Mouse (Mus musculus) hindbrain, postnatal 0 days (tissue): ENCODE measurements at regions not wholly inside any gene's neighbourhood (a gene's known extent, or its start where the extent isn't known, plus 50 kb on each side); places are given as distances from the start of the nearest gene placed in this dataset.

ENCODE experiments used
- ATAC-seq: fragments of 200-750 bp; cut with Nextera tagmentation; 2 replicates; pipeline ENCODE4 v1.8.0; 2017; ENCODE audit warnings: mild to moderate bottlenecking, moderate TSS enrichment, moderate library complexity
- DNase-seq: peaks from one replicate; pipeline ENCODE4 v3.0.0-alpha.2; 2015; ENCODE audit warnings: low spot score
- H3K27ac ChIP-seq: fragments of 300-500 bp; sonication (generic); 2 replicates; pipeline ENCODE4 v1.5.1; 2014; ENCODE audit warnings: mild to moderate bottlenecking
- H3K27me3 ChIP-seq: fragments of 300-500 bp; sonication (generic); 2 replicates; pipeline ENCODE4 v1.6.1; 2014; ENCODE audit warnings: low read length, mixed read lengths; ENCODE audit not compliant: insufficient read depth
- H3K36me3 ChIP-seq: fragments of 300-500 bp; sonication (generic); 2 replicates; pipeline ENCODE4 v1.6.1; 2014; ENCODE audit warnings: low read length, mixed read lengths; ENCODE audit not compliant: insufficient read depth
- H3K4me1 ChIP-seq: fragments of 300-500 bp; sonication (generic); 2 replicates; pipeline ENCODE4 v1.6.1; 2014; ENCODE audit warnings: antibody characterized with exemption, low read length, mixed read lengths; ENCODE audit not compliant: insufficient read depth
- H3K4me2 ChIP-seq: fragments of 300-500 bp; sonication (generic); 2 replicates; pipeline ENCODE4 v1.6.1; 2014; ENCODE audit warnings: low read depth, mild to moderate bottlenecking, low read length, moderate library complexity, mixed read lengths
- H3K4me3 ChIP-seq: fragments of 300-500 bp; sonication (generic); 2 replicates; pipeline ENCODE4 v1.5.1; 2014; ENCODE audit warnings: low read length
- H3K9ac ChIP-seq: fragments of 300-500 bp; sonication (generic); replicated peaks from 2 replicates; pipeline ENCODE4 v1.6.1; 2014; ENCODE audit warnings: mild to moderate bottlenecking, low read length, moderate library complexity, mixed read lengths
- H3K9me3 ChIP-seq: fragments of 300-500 bp; sonication (generic); 2 replicates; pipeline ENCODE4 v1.6.1; 2016; ENCODE audit warnings: low read length, mixed read lengths
- CTCF ChIP-seq: IDR thresholded peaks from 2 replicates; pipeline ENCODE4 v1.5.1; 2016; ENCODE audit warnings: antibody characterized with exemption, control low read depth, low read depth
- WGBS: fragments of 180-500 bp; shearing (Covaris S2); extraction: QIAGEN DNeasy Blood & Tissue Kit; methylation state at CpG from one replicate; pipeline ENCODE4 v1.1.7; 2014; 5-methylcytosine and 5-hydroxymethylcytosine counted together

DNA sequence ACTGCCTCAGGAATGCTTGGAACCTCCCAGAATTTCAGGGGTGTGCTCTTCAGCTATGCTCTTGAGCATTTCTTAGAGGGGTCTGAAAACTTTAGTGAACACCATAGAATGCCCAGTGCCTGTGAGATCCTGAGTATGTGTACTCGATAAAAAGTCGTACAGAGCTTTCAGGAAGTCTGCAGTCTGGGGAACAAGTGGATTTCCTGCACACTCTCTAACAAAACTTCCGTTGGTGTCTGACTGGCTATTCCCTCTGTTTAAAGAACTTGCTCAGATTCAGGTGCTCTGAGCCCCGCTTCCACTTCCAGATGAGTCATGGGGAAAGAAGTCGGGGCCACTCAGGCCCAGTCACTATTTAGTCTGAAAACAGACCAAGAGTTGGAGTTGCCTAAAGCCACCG lies 155.5 kb downstream of the Pfkfb3 start:
- H3K27ac ChIP-seq, result no peak overlapping the region
- H3K36me3 ChIP-seq, result no peaks in the 10 kb centered on the region
- no peak overlapping the region for H3K4me3 ChIP-seq
- no peaks in the 10 kb centered on the region for H3K4me1 ChIP-seq
- no peak overlapping the region for H3K4me2 ChIP-seq
- WGBS, result 81% methylated on average over 6 of the region's 6 CpGs
- ATAC-seq, result no peak
- no peak overlapping the region for H3K9ac ChIP-seq
- TF ChIP-seq CTCF, result no peak
- no peaks in the 10 kb centered on the region for H3K9me3 ChIP-seq
- no peaks in the 10 kb centered on the region for H3K27me3 ChIP-seq
- no peak for DNase-seq

DNA sequence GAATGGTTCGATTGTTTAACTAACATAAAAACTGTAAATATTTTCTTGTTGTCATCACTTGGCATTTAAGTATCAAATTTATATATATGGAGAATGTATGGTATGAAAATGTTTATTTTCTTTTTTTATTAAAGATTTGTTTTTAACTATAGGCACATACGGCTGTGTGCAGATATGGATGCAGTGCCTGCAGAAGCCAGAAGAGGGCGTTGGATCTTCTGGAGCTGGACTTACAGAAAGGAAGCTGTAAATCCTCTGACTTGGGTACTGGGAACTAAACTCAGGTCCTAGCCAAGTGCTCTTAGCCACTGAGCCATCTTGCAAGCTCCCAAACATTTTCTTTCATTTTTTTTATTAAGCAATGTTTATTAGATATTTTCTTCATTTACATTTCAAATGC lies 157.0 kb downstream of the Pfkfb3 start:
- Histone ChIP-seq H3K27ac (no peak overlapping the region), H3K36me3 (no peaks in the 10 kb centered on the region), H3K9ac (no peak overlapping the region), H3K9me3 (no peaks in the 10 kb centered on the region), H3K4me3 (no peak overlapping the region), H3K4me2 (no peak overlapping the region), H3K4me1 (no peaks in the 10 kb centered on the region), H3K27me3 (no peaks in the 10 kb centered on the region)
- 93% methylated on average over 3 of the region's 3 CpGs for WGBS
- TF ChIP-seq CTCF, result no peak
- no peak for ATAC-seq
- DNase-seq, result no peak

DNA sequence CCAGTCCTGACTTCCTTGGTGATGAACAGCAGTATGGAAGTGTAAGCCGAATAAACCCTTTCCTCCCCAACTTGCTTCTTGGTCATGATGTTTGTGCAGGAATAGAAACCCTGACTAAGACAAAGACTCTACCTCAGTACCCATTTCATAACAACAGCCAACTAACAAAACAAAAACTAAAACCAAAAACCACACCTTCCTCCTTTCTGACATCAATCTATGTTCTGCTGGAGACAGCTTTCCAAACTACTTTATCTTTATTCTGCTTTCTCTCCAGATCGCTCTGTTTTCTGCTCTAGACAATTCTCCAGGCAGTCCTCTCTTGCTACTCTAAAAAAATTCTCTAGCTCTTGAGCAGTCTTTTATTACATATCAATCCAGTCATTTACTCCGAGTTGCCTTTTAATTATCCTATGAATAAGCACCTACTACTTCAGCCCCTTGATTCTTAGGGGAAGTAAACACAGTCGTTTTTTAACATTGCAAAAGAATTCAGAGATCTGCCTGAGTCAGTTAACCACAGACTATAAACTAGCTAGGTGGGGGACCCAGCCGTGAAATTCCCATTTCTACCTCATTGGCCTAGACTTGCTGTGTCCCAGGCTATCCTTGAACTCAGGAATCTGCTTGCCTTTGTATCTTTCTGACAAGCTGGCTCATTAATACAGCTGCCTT lies 159.1 kb downstream of the Pfkfb3 start:
- H3K4me2 ChIP-seq, result no peak overlapping the region
- no peaks in the 10 kb centered on the region for H3K9me3 ChIP-seq
- H3K36me3 ChIP-seq, result no peaks in the 10 kb centered on the region
- H3K27ac ChIP-seq, result no peak overlapping the region
- no peak overlapping the region for H3K4me3 ChIP-seq
- no peaks in the 10 kb centered on the region for H3K27me3 ChIP-seq
- H3K9ac ChIP-seq, result no peak overlapping the region
- H3K4me1 ChIP-seq, result 0 out of 2 replicates have a peak, but pooled peaks cover 3% of the 10 kb centered on the region
- no peak for TF ChIP-seq CTCF
- no peak for ATAC-seq
- DNase-seq, result no peak
- WGBS, result 48% methylated on average over 4 of the region's 5 CpGs

DNA sequence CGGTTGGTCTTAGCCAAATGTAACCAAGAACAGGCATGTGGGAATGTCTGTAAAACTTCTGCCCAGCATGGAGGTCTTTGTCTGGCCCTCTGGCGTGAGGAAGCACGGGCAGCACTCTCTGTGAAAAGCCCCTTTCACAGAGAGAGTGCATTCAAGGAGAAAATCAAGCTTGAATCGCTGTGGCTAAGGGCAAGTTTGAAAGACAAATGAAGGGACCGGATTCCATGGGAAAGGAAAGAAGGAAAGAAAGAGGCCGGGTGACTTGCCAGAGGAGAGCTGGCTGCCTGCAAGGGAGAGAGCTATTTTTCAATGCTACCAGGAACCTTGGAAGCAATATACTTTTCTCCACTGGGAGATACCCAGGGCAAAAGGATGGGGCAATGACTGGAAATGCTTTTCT lies 162.2 kb downstream of the Pfkfb3 start:
- peak; percentile 79 for DNase-seq
- no peak overlapping the region for H3K9ac ChIP-seq
- peak; percentile 97 for ATAC-seq
- no peaks in the 10 kb centered on the region for H3K9me3 ChIP-seq
- no peaks in the 10 kb centered on the region for H3K36me3 ChIP-seq
- H3K4me1 ChIP-seq, result 0 out of 2 replicates have a peak, but pooled peaks cover 3% of the 10 kb centered on the region
- H3K4me2 ChIP-seq, result no peak overlapping the region
- H3K27me3 ChIP-seq, result no peaks in the 10 kb centered on the region
- WGBS, result 13% methylated on average over 6 of the region's 6 CpGs
- H3K27ac ChIP-seq, result peak overlapping the region; percentile 62; the same call in 1 of the 2 replicates
- TF ChIP-seq CTCF, result no peak
- no peak overlapping the region for H3K4me3 ChIP-seq

DNA sequence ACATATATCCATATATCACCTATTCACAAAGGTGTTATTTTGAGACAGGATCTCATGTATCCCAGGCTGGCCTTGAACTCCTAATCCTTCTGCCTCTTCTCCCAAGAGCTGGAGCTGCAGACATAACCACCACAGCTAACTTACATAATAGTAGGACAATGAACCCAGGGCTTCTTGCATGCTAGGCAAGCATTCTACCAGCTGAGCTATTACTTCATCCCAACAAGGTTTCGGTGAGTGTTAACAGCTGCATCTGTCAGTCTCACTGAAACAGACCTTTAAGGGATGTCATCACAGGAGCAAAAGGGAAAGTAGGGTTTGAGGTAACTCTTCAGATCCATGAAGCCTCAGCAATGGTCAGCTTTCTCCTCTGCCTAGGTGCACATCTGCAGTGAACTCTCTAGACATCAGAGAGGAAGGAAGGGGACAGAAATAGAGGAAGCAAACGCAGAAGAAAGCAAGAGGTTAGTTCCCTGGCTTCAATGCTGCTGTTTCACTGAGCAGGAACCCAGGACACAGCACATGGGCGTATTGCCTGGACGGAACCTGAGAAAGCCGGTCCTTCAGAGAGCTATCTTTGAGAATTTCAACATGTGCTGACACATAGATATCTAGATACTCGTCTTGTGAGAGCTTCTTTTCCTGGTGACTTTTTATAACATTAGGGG lies 163.1 kb downstream of the Pfkfb3 start:
- no peak for ATAC-seq
- TF ChIP-seq CTCF, result no peak
- 44% methylated on average over 6 of the region's 6 CpGs for WGBS
- no peaks in the 10 kb centered on the region for H3K36me3 ChIP-seq
- no peak overlapping the region for H3K4me3 ChIP-seq
- peak overlapping the region; percentile 22; the same call in 1 of the 2 replicates for H3K27ac ChIP-seq
- H3K27me3 ChIP-seq, result no peaks in the 10 kb centered on the region
- no peak overlapping the region for H3K9ac ChIP-seq
- no peak overlapping the region for H3K4me2 ChIP-seq
- no peak for DNase-seq
- 0 out of 2 replicates have a peak, but pooled peaks cover 3% of the 10 kb centered on the region for H3K4me1 ChIP-seq
- no peaks in the 10 kb centered on the region for H3K9me3 ChIP-seq

DNA sequence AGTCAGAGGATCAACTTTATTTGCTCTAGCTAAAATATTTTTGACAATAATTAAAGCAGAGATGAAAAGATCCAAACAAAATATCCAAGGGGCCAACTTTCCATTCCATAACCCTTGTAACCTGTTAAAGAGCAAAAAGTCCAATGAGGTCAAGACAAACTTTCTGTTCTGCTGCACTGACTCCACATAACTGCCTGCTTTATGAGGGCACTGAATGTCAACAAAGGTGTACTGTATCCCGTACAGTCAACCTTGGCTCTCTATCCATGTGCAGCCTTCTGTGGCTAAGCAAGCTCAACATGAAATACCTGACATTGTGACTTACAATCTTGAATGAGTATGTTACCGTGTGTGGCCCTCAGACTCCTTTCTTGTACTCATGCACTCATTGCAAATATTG lies 166.3 kb downstream of the Pfkfb3 start:
- H3K4me2 ChIP-seq, result no peak overlapping the region
- H3K27me3 ChIP-seq, result no peaks in the 10 kb centered on the region
- H3K9me3 ChIP-seq, result no peaks in the 10 kb centered on the region
- ATAC-seq (no peak), DNase-seq (no peak)
- no peak overlapping the region for H3K9ac ChIP-seq
- H3K4me3 ChIP-seq, result no peak overlapping the region
- 0 out of 2 replicates have a peak, but pooled peaks cover 3% of the 10 kb centered on the region for H3K4me1 ChIP-seq
- no peaks in the 10 kb centered on the region for H3K36me3 ChIP-seq
- H3K27ac ChIP-seq, result no peak overlapping the region
- WGBS, result 92% methylated on average over 2 of the region's 2 CpGs
- TF ChIP-seq CTCF, result no peak

DNA sequence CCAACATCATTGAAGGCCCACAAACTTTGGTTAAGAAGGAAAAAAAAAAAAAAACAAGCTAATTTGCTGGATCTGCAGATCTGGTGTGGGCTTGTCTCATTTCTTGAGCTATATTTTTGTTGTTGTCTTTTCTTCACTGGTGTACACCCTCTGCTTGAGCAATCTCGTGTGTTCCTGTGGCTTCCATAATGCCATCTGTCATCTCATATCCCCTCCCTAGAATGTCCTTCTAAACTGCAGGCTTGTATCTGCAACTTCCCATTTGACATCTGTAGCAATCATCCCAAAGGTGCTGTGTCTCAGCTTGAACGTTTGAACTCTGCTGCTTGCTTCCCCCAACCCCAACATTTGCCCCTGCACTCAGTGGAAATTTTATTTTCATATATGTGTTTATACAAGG lies 170.1 kb downstream of the Pfkfb3 start:
- 73% methylated on average over 2 of the region's 2 CpGs for WGBS
- Histone ChIP-seq H3K4me2 (no peak overlapping the region), H3K27ac (no peak overlapping the region), H3K9me3 (no peaks in the 10 kb centered on the region), H3K4me3 (no peak overlapping the region), H3K36me3 (no peaks in the 10 kb centered on the region), H3K27me3 (no peaks in the 10 kb centered on the region), H3K9ac (no peak overlapping the region), H3K4me1 (no peaks in the 10 kb centered on the region)
- ATAC-seq (no peak), DNase-seq (no peak)
- no peak for TF ChIP-seq CTCF
